22 mouse cellular contexts compared by ENCODE assay signal in the genomic region with DNA sequence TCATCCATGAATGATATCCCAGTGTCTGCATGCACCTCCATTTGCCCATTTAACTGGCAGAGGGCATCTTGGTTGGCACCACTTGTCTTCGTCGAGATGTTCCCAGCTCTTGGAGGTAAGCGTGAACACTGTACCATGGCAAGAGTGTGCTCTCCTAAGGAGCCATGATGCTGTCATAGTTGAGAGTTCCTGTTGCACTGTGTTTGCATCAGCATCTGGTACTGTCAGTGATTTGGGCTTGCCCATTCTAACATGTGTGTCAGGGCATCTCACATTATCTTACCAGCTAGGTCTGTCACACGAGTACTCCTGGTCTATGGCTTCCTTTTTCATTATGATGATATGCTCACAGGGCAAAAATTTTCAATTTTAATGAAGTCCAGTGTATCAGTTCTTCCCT. TPM values are rescaled to one million over a fixed set of nuclear protein-coding genes. Genes with fewer than 3 reads are reported as not detected.
DNase-seq lines count a peak whose midpoint lies in the region; ATAC-seq and TF ChIP-seq lines count a peak whose summit lies in the region.
"Had no signal": no experiment of that assay in that cellular context is flagged by ENCODE, and none has a peak within 500 bp of the region (broad histone marks: within the 10 kb centered on the region; RNA-seq: fewer than 3 reads in every experiment).

No protein-coding gene starts in this region.

- H3K79me2 ChIP-seq in myocyte (ENCODE audit: control insufficient read depth, insufficient read depth): no peaks in the 10 kb centered on the region

- no peaks in the 10 kb centered on the region for H3K9me3 ChIP-seq in intestine, embryonic 14.5 days (ENCODE audit: control insufficient read depth, low read length)
- no peaks in the 10 kb centered on the region for H3K9me3 ChIP-seq in intestine, postnatal 0 days (ENCODE audit: control insufficient read depth)

- DNase-seq in intestine, embryonic 14.5 days (ENCODE audit: low spot score): peak; percentile 38
- DNase-seq in 3T3-L1 (ENCODE audit: low read depth, low spot score): peak; percentile 35
- no peak for DNase-seq in cerebellum, adult 11 months
- no peak for DNase-seq in urinary bladder, postnatal 25 days (ENCODE audit: low spot score)
- DNase-seq: adrenal gland, adult 2 months; adrenal gland, adult 8-10 months; adrenal gland, postnatal 10 days; adrenal gland, postnatal 14 days; adrenal gland, postnatal 25 days; adrenal gland, postnatal 36 days; B cell, adult 2 months; cerebellum, adult 11-12 months; cerebellum, adult 18-20 months; cerebellum, adult 2 months; cerebellum, adult 8-10 months had no signal

- H3K4me3 ChIP-seq in intestine, embryonic 14.5 days (ENCODE audit: low read depth, low read length): no peak overlapping the region
- H3K4me3 ChIP-seq in intestine, postnatal 0 days (ENCODE audit: low read depth, low read length): no peak overlapping the region
- no peak overlapping the region for H3K4me3 ChIP-seq in myocyte

- 94% methylated on average over 4 of the region's 4 CpGs for WGBS in intestine, embryonic 14.5 days
- 90% methylated on average over 4 of the region's 4 CpGs for WGBS in intestine, postnatal 0 days

- no peaks in the 10 kb centered on the region for H3K36me3 ChIP-seq in intestine, embryonic 14.5 days (ENCODE audit: control insufficient read depth, insufficient read depth, low read length)
- H3K36me3 ChIP-seq in intestine, postnatal 0 days (ENCODE audit: control insufficient read depth, insufficient read depth): no peaks in the 10 kb centered on the region
- H3K36me3 ChIP-seq in myocyte (ENCODE audit: control insufficient read depth, insufficient read depth): no peaks in the 10 kb centered on the region
- H3K36me3 ChIP-seq: G1E had no signal

- no peaks in the 10 kb centered on the region for H3K27me3 ChIP-seq in intestine, embryonic 14.5 days (replicated peaks; ENCODE audit: control insufficient read depth, insufficient read depth, low read length)
- no peaks in the 10 kb centered on the region for H3K27me3 ChIP-seq in intestine, postnatal 0 days (replicated peaks; ENCODE audit: control insufficient read depth, insufficient read depth, low read length)
- H3K27me3 ChIP-seq in myocyte (ENCODE audit: control insufficient read depth, insufficient read depth, insufficient read length): no peaks in the 10 kb centered on the region
- H3K27me3 ChIP-seq: CH12.LX, Patski had no signal

- H3K4me2 ChIP-seq in intestine, embryonic 14.5 days (ENCODE audit: low read length): no peak overlapping the region
- H3K4me2 ChIP-seq in intestine, postnatal 0 days (replicated peaks; ENCODE audit: low read depth): no peak overlapping the region
- H3K4me2 ChIP-seq in myocyte (ENCODE audit: low read depth): no peak overlapping the region

- H3ac ChIP-seq in myocyte (ENCODE audit: control insufficient read depth, insufficient read length): no peak overlapping the region

- H3K9ac ChIP-seq in intestine, embryonic 14.5 days (ENCODE audit: low read length): no peak overlapping the region
- no peak overlapping the region for H3K9ac ChIP-seq in intestine, postnatal 0 days (ENCODE audit: low read depth, low read length)

- H3K4me1 ChIP-seq in intestine, embryonic 14.5 days (replicated peaks; ENCODE audit: control insufficient read depth, insufficient read depth, low read length): no peaks in the 10 kb centered on the region
- no peaks in the 10 kb centered on the region for H3K4me1 ChIP-seq in intestine, postnatal 0 days (replicated peaks; ENCODE audit: control insufficient read depth, insufficient read depth, low read length)

- TF ChIP-seq POLR2A in myocyte (IDR thresholded peaks at IDR 0.05; ENCODE audit: insufficient read length, low read depth): no peak

- no peak for TF ChIP-seq CTCF in intestine, postnatal 0 days (IDR thresholded peaks at IDR 0.05; ENCODE audit: low read depth)

- H3K27ac ChIP-seq in intestine, embryonic 14.5 days (ENCODE audit: low read depth): no peak overlapping the region
- no peak overlapping the region for H3K27ac ChIP-seq in intestine, postnatal 0 days (ENCODE audit: low read depth, low read length)

- ATAC-seq in intestine, embryonic 14.5 days (replicated peaks; ENCODE audit: low FRiP score, low TSS enrichment, low read depth): no peak
- ATAC-seq in intestine, postnatal 0 days: no peak
- ATAC-seq: activated CD4-positive, CD25-positive, alpha-beta regulatory T cell, adult 4 months; CD4-positive, CD25-positive, alpha-beta regulatory T cell, adult 4 months; Patski had no signal

TF ChIP-seq in myocyte, 11 proteins besides CTCF, POLR2A, EP300 and RAD21:
- no peak for TF ChIP-seq TCF12 (IDR thresholded peaks at IDR 0.05; ENCODE audit: insufficient read depth, poor library complexity, severe bottlenecking)
- TF ChIP-seq MYOG (IDR thresholded peaks at IDR 0.05; ENCODE audit: control insufficient read depth in 1 of 3, insufficient read depth in 1 of 3, insufficient read length in 2 of 3, low read depth in 2 of 3): no peak
- peak; percentile 94 for TF ChIP-seq CEBPB (IDR thresholded peaks at IDR 0.05; ENCODE audit: insufficient read depth, poor library complexity, severe bottlenecking)

RNA-seq across cellular contexts. Expression of gene Arhgap28, which starts 24.6 kb away (rescaled TPM):
- polyA plus RNA-seq in intestine, embryonic 14.5 days (2014; fragmentation: Nextera tagmentation; extraction: Ambion mirVana): 29.9 and 36.3 TPM in 2 replicates
- polyA plus RNA-seq in intestine, postnatal 0 days (2015; fragmentation: Nextera tagmentation; extraction: Ambion mirVana): 3.8 and 3.9 TPM in 2 replicates
- 19.8 TPM for polyA plus RNA-seq in myocyte (2012; fragmentation: generic; extraction: Trizol)
- polyA plus RNA-seq: CD4-positive, CD25-positive, alpha-beta regulatory T cell, adult 4 months; G1E had no signal

Comparison
In these comparisons a context has a peak if more than half of its experiments do, and no peak if none do; other contexts are left out.
1. DNase-seq: peak in intestine, embryonic 14.5 days (single experiment) and 3T3-L1 (single experiment); none in cerebellum, adult 11 months (single experiment) and urinary bladder, postnatal 25 days (single experiment).